Mouse (Mus musculus): ENCODE data around the gene Slc38a6. TPM values are rescaled to one million over a fixed set of nuclear protein-coding genes. Genes with fewer than 3 reads are reported as not detected.

The Slc38a6 gene
- polyA plus RNA-seq, 1 experiment from 2014 or later, result 9.5 TPM

DNA sequence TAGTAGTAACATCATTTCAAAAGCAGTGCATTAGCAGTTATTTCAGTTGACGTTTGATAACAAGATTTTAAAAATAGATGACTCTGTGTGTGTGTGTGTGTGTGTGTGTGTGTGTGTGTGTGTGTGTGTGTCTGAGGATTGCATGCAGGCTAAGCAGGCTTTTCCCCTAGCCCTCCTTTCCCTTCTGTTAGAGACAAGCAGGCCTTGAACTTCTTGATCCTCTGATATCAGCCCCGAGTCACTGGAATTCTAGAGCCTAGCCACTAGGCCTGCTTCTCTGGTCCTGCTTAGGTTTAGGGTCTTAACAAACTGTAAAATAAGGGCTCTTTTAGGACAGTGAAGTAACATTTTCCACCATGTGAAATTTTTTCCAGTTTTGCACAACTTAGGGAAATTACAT is 38.6 kb downstream of the Slc38a6 start:
- Histone ChIP-seq H3K36me3 (no peaks in the 10 kb centered on the region), H3K9ac (replicated peaks) (no peak overlapping the region), H3K27me3 (no peaks in the 10 kb centered on the region), H3K27ac (replicated peaks) (no peak overlapping the region), H3K4me2 (replicated peaks) (no peak overlapping the region), H3K4me3 (no peak overlapping the region), H3K9me3 (no peaks in the 10 kb centered on the region), H3K4me1 (no peaks in the 10 kb centered on the region)
- no peak for ATAC-seq (ENCODE audit: low FRiP score, low read depth)
- WGBS, result 73% methylated on average over 2 of the region's 2 CpGs

DNA sequence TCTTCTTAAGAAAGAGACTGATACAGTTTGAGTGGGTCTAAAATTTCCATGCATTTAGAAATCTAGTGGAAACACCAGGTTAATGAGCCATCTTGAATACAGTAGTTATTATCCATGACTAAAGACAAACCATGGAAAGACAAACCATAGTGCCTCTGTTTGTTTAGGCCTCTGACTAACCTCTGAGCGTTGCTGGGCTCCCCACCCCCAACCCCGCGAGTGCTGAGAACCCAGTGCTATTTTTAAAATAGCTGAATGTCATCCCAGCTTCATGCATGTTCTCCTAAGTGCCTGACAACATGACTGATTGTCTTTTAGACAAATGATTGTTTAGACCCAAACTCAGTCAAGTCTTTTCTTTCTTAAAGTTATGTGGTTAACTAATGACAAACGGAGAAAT is 39.0 kb downstream of the Slc38a6 start:
- WGBS, result 61% methylated on average over 4 of the region's 4 CpGs
- H3K9me3 ChIP-seq, result no peaks in the 10 kb centered on the region
- no peaks in the 10 kb centered on the region for H3K4me1 ChIP-seq
- no peaks in the 10 kb centered on the region for H3K27me3 ChIP-seq
- H3K27ac ChIP-seq (replicated peaks), result no peak overlapping the region
- no peak for ATAC-seq (ENCODE audit: low FRiP score, low read depth)
- no peaks in the 10 kb centered on the region for H3K36me3 ChIP-seq
- no peak overlapping the region for H3K9ac ChIP-seq (replicated peaks)
- H3K4me2 ChIP-seq (replicated peaks), result no peak overlapping the region
- no peak overlapping the region for H3K4me3 ChIP-seq

DNA sequence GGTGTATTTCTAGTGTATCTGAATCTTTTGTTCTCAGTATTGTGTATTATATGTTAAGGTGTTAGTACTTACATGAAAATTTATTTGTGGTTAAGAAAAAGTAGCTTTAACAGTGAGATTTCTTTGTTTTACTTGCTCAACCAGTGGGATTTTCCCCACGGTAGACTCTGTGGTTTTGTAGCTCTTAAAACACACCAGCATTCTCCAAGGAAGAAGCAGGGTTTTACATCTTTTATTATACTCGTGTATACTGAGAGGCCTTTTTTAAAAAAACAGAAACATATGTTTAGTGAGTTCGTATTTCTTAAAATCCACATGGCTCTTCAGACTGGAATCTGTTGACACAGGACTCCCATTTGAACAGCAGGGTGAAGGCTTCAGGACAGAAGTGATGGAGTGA is 40.8 kb downstream of the Slc38a6 start:
- no peak overlapping the region for H3K27ac ChIP-seq (replicated peaks)
- no peaks in the 10 kb centered on the region for H3K27me3 ChIP-seq
- no peaks in the 10 kb centered on the region for H3K4me1 ChIP-seq
- no peak overlapping the region for H3K4me3 ChIP-seq
- ATAC-seq (ENCODE audit: low FRiP score, low read depth), result no peak
- H3K36me3 ChIP-seq, result no peaks in the 10 kb centered on the region
- H3K9me3 ChIP-seq, result no peaks in the 10 kb centered on the region
- H3K4me2 ChIP-seq (replicated peaks), result no peak overlapping the region
- no peak overlapping the region for H3K9ac ChIP-seq (replicated peaks)
- WGBS, result 74% methylated on average over 3 of the region's 3 CpGs

DNA sequence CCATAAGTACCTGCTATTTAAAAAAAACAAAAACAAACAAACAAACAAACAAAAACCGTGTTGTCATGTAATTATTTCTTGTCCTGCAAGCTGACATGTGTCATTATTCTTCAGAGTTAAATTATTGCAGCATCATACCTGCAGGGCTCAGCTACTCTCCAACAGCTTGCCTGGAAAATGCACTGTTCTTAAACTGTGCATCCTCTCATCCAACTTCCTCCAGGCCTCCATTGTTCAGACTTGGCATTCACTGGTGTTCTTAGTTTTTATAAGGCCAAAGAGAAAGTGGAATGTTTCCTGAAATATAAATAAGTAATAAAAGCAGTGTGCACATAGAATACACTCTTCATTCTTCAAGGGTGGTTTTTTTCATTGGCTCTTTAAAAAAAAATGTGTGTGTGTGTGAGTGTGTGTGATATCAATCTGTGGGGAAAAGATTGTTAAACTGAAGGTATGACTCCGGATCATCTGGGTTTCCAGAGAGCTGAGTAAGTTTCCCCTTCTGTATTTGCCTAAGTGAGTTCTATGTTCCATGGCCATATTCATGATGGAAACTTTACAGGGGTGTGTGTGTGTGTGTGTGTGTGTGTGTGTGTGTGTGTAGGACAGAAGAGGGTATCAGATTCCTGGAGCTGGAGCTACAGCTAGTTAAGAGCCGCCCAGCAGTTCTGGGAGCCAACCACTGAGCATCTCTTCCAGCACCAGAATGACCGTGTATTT is 42.0 kb downstream of the Slc38a6 start:
- Histone ChIP-seq H3K4me2 (replicated peaks) (no peak overlapping the region), H3K27me3 (no peaks in the 10 kb centered on the region), H3K9ac (replicated peaks) (no peak overlapping the region), H3K27ac (replicated peaks) (no peak overlapping the region), H3K4me3 (no peak overlapping the region), H3K36me3 (no peaks in the 10 kb centered on the region), H3K4me1 (no peaks in the 10 kb centered on the region), H3K9me3 (no peaks in the 10 kb centered on the region)
- ATAC-seq (ENCODE audit: low FRiP score, low read depth), result no peak
- 93% methylated on average over 4 of the region's 4 CpGs for WGBS

DNA sequence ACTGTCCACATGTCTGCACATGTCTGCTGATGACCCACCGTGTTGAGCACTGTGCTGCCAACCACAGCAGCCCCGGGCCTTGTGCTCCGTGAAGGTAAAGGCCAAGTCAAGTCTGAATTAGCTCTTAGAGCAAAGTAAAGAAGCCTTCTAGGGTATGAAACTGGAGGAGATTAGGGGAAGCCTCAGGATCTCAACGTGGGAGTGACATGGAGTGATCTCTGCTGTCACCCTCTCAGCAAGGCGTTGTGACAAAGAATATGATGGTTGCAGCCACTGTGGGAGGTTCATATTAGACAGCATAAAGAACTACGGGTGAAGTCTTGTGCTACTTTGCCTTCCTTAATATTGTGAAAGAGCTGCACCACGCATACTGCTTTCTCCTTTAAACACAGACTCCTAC is 43.7 kb downstream of the Slc38a6 start:
- H3K4me2 ChIP-seq (replicated peaks), result no peak overlapping the region
- H3K9ac ChIP-seq (replicated peaks), result no peak overlapping the region
- ATAC-seq (ENCODE audit: low FRiP score, low read depth), result no peak
- H3K27ac ChIP-seq (replicated peaks), result no peak overlapping the region
- H3K36me3 ChIP-seq, result no peaks in the 10 kb centered on the region
- no peaks in the 10 kb centered on the region for H3K9me3 ChIP-seq
- H3K4me3 ChIP-seq, result no peak overlapping the region
- no peaks in the 10 kb centered on the region for H3K4me1 ChIP-seq
- WGBS, result 83% methylated on average over 7 of the region's 7 CpGs
- H3K27me3 ChIP-seq, result no peaks in the 10 kb centered on the region

DNA sequence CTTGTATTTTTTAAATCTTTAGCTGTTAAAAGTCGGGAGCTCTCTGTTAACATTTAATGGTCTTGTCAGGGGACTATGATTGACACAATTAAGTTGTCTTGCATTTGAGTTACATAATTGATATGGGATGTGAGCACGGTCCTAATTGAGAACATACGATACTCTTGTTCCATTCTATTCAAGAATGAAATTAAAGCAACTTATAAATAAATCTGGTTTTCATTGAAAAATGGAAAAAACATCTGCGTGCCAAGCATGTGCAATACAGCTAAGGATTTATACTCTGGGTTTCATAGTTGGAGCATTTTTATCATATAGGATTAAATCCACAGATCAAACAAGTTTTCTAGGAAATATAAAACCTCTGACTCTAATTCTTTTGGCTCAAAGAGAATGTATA is 46.1 kb downstream of the Slc38a6 start:
- H3K4me1 ChIP-seq, result no peaks in the 10 kb centered on the region
- no peak overlapping the region for H3K27ac ChIP-seq (replicated peaks)
- H3K9me3 ChIP-seq, result no peaks in the 10 kb centered on the region
- H3K4me3 ChIP-seq, result no peak overlapping the region
- H3K27me3 ChIP-seq, result no peaks in the 10 kb centered on the region
- WGBS, result 81% methylated on average over 4 of the region's 4 CpGs
- H3K36me3 ChIP-seq, result no peaks in the 10 kb centered on the region
- no peak for ATAC-seq (ENCODE audit: low FRiP score, low read depth)
- no peak overlapping the region for H3K9ac ChIP-seq (replicated peaks)
- H3K4me2 ChIP-seq (replicated peaks), result no peak overlapping the region

DNA sequence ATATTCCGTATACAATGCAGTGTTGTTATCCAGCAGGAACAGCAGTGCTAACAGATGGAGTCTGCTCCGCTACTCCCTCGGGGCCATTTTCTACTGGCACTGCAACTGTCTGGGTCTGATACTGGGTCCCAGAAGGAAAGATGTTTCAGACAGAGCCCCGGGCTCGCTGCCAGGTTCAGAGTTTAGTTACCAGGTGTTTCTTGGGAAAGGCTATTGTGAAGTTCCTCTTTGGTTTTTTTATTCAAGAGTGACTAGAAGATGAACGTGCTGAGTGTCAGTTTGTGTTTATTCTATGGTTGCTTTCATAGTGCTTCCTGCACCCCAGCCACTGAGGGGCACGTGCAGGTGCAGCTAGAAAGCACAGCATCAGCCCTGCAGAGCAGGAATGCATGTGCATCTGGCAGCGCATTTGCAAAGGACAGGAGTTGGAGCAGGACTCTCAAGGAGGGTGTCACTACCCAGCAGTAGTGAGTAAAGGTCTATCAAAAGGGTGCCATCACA is 47.5 kb downstream of the Slc38a6 start:
- Histone ChIP-seq H3K4me1 (no peaks in the 10 kb centered on the region), H3K9ac (replicated peaks) (no peak overlapping the region), H3K27me3 (no peaks in the 10 kb centered on the region), H3K4me3 (no peak overlapping the region), H3K9me3 (no peaks in the 10 kb centered on the region), H3K27ac (replicated peaks) (no peak overlapping the region), H3K36me3 (no peaks in the 10 kb centered on the region), H3K4me2 (replicated peaks) (no peak overlapping the region)
- 71% methylated on average over 8 of the region's 8 CpGs for WGBS
- ATAC-seq (ENCODE audit: low FRiP score, low read depth), result 0 out of 2 replicates have a peak, but pooled peaks have one; percentile 65

DNA sequence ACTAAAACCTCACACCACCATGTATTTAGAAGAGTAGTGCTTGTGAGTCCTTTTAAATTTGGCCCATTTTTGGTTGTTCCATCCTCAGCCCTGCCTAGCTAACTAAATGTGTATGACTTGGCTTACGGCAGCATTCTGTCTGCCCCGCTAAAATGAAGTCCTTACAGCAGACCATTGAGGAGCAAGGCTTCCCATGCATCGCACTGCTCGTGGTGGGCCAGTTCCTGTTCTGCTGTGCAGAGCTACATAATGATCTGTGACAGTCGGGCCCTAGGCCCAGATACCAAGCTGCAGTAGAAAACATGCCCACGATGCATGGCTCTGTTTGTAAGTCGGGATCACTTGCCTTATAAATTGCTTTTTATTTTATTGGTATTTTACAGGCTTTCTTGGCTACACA is 50.5 kb downstream of the Slc38a6 start:
- no peak overlapping the region for H3K4me2 ChIP-seq (replicated peaks)
- no peaks in the 10 kb centered on the region for H3K27me3 ChIP-seq
- WGBS, result 87% methylated on average over 7 of the region's 7 CpGs
- H3K9ac ChIP-seq (replicated peaks), result no peak overlapping the region
- H3K27ac ChIP-seq (replicated peaks), result no peak overlapping the region
- ATAC-seq (ENCODE audit: low FRiP score, low read depth), result no peak
- peaks cover 10% of the 10 kb centered on the region for H3K4me1 ChIP-seq
- H3K9me3 ChIP-seq, result no peaks in the 10 kb centered on the region
- no peak overlapping the region for H3K4me3 ChIP-seq
- H3K36me3 ChIP-seq, result no peaks in the 10 kb centered on the region

DNA sequence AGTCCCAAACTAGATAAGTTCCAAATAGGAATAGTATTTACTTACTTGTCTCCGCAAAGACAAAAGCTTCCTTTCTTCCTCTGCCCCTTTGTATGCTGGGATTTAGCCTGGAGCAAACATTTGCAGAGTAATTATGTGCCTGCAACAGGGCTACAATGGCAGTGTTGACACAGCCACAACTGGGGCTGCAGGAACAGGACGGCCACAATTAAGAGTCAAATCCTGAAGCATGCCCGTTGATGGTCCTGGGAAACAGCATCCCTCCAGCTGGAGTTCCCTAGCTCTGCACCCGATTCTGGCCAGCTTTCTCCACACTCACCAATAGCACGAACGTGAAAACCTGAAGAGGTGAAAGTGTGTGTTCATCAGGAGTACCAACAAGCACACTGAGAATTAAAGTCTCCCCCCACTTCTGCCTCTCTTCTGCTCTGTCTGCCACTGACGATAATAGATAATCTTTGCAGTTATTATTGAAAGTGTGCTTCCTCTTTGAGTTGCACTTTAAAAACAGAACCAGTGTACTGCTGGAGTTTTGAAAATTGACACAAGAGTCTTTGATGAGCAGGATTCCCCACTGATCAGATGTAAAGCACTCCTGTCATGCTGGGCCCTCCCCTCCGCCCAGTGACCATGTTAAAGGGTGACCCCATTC is 54.2 kb downstream of the Slc38a6 start:
- 9% methylated on average over 8 of the region's 8 CpGs for WGBS
- Histone ChIP-seq H3K36me3 (peaks cover 6% of the 10 kb centered on the region; the same call in 1 of the 2 replicates), H3K9me3 (no peaks in the 10 kb centered on the region), H3K4me1 (peaks cover 11% of the 10 kb centered on the region), H3K4me2 (replicated peaks) (peak overlapping the region; percentile 25; the same call in 1 of the 2 replicates), H3K27ac (replicated peaks) (no peak overlapping the region), H3K27me3 (no peaks in the 10 kb centered on the region), H3K9ac (replicated peaks) (no peak overlapping the region), H3K4me3 (no peak overlapping the region)
- peak; percentile 56; the same call in 1 of the 2 replicates for ATAC-seq (ENCODE audit: low FRiP score, low read depth)

DNA sequence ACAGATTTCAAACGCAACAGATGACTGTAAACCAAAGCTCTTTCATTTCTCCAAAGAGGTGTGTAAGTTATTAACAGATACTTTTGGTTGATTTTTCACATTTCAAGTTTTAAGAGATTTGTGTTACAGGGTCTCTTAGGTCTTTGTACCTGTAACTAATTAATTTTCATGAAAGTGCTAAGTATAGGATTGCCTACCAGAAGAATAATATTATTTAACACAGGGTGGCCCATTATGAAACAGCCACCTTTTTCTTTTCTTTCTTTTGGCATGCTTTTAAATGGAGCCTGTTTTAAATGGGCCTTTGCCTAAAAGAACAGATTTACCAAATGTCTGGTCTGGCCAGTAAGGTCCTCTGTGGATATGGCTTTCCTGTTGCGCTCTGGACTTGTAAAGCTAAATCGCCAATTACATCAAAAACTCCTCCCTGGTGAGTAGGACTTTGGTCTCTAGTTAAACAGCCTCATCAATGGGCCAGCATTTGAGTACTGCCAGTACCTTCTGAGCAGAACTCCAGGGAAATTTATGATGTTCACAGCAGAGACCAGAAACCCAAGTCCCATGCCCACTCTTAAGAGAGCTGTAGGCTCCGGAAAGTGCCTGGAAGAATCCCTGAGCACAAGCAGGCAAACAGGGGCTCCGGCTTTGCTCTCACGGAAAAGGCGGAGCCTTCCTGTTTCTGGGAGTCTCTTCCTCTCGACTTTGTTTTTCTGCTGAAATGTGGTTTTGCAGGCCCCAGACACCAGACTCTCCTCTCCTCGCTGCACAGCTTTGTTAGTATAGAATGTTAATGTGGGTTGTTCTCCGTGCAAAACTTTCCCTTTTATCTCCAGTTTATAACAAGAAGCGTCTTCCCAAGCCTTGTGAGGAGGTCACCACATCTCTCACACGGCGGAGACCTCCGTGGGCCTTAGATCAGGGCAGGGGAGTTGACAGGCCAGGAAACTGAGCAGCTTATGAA is 55.4 kb downstream of the Slc38a6 start:
- H3K9me3 ChIP-seq, result no peaks in the 10 kb centered on the region
- no peak for ATAC-seq (ENCODE audit: low FRiP score, low read depth)
- H3K4me2 ChIP-seq (replicated peaks), result no peak overlapping the region
- no peak overlapping the region; the same call in 1 of the 2 replicates for H3K27ac ChIP-seq (replicated peaks)
- H3K9ac ChIP-seq (replicated peaks), result no peak overlapping the region
- H3K27me3 ChIP-seq, result no peaks in the 10 kb centered on the region
- 54% methylated on average over 14 of the region's 14 CpGs for WGBS
- peaks cover 11% of the 10 kb centered on the region for H3K4me1 ChIP-seq
- H3K36me3 ChIP-seq, result peaks cover 6% of the 10 kb centered on the region; the same call in 1 of the 2 replicates
- no peak overlapping the region for H3K4me3 ChIP-seq

DNA sequence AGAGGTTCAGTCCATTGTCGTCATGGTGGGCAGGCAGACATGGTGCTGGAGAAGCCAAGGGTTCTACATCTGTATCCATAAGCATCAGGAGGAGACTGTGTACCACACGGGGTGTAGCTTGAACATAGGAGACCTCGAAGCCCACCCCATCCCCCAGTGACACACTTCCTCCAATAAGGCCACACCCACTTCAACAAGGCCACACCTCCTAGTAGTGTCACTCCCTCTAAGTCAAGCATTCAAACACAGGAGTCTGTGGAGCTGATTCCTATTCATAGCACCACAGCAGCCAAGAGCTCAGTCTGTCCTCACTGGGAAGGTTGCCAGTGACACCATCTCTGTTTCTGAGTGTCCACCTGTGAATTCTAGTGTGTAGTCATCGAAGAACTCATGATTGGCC is 57.7 kb downstream of the Slc38a6 start:
- H3K36me3 ChIP-seq, result peaks cover 6% of the 10 kb centered on the region; the same call in 1 of the 2 replicates
- ATAC-seq (ENCODE audit: low FRiP score, low read depth), result no peak
- no peak overlapping the region for H3K9ac ChIP-seq (replicated peaks)
- no peak overlapping the region for H3K4me3 ChIP-seq
- peaks cover 11% of the 10 kb centered on the region for H3K4me1 ChIP-seq
- whole genome bisulfite sequencing, result 98% methylated on average over 4 of the region's 4 CpGs
- H3K27me3 ChIP-seq, result no peaks in the 10 kb centered on the region
- H3K9me3 ChIP-seq, result no peaks in the 10 kb centered on the region
- H3K4me2 ChIP-seq (replicated peaks), result no peak overlapping the region
- H3K27ac ChIP-seq (replicated peaks), result no peak overlapping the region
